Mouse (Mus musculus) thymus, adult 2 months (tissue): Measurements from ENCODE around the gene Cnot3. TPM values are rescaled to one million over a fixed set of nuclear protein-coding genes. Genes with fewer than 3 reads are reported as not detected.

Experiments used
- DNase-seq: peaks from one replicate; pipeline ENCODE4 v3.0.0; 2021
- H3K27ac ChIP-seq: fragments of 200-500 bp; 2 replicates; pipeline ENCODE4 v1.5.1; 2012; ENCODE audit warnings: low read length, control low read depth; ENCODE audit not compliant: control insufficient read depth, insufficient read depth
- H3K27me3 ChIP-seq: fragments of 200-500 bp; 2 replicates; pipeline ENCODE4 v1.6.1; 2012; ENCODE audit warnings: mild to moderate bottlenecking, low read length, moderate library complexity, mixed read lengths; ENCODE audit not compliant: control insufficient read depth, insufficient read depth
- H3K36me3 ChIP-seq: fragments of 200-500 bp; 2 replicates; pipeline ENCODE4 v1.6.1; 2012; ENCODE audit warnings: mild to moderate bottlenecking, low read length, moderate library complexity; ENCODE audit not compliant: control insufficient read depth, insufficient read depth
- H3K4me1 ChIP-seq: fragments of 200-500 bp; replicated peaks from 2 replicates; pipeline ENCODE4 v1.6.1; 2012; ENCODE audit warnings: low read length; ENCODE audit not compliant: control insufficient read depth, insufficient read depth
- H3K4me3 ChIP-seq: fragments of 200-500 bp; 2 replicates; pipeline ENCODE4 v1.5.1; 2012; ENCODE audit warnings: mild to moderate bottlenecking, low read length, control low read depth, moderate library complexity; ENCODE audit not compliant: control insufficient read depth, insufficient read depth
- CTCF ChIP-seq: fragments of 200-500 bp; IDR thresholded peaks from 2 replicates; pipeline ENCODE4 v1.5.1; 2012; ENCODE audit warnings: mild to moderate bottlenecking, control low read depth, low read length, moderate library complexity, borderline replicate concordance; ENCODE audit not compliant: control insufficient read depth, poor library complexity, insufficient read depth; ENCODE audit errors: extremely low read depth
- POLR2A ChIP-seq: fragments of 200-500 bp; IDR thresholded peaks from 2 replicates; pipeline ENCODE4 v1.6.1; 2012; ENCODE audit warnings: mild to moderate bottlenecking, low read length, control low read depth, moderate library complexity; ENCODE audit not compliant: control insufficient read depth, poor library complexity, insufficient read depth; ENCODE audit errors: extremely low read depth
- WGBS: fragments of 180-500 bp; shearing (Covaris S2); methylation state at CpG from one replicate; pipeline ENCODE4 v1.1.7; 2018; 5-methylcytosine and 5-hydroxymethylcytosine counted together
- polyA plus RNA-seq: library from polyadenylated mRNA; depleted of rRNA; stranded (reverse); fragments of >200 nt; gene quantifications from 2 replicates; pipeline ENCODE4 v1.2.3, GENCODE M21; 2012

Cnot3 gene
- polyA plus RNA-seq, 1 experiment = 185 TPM

- no peak for TF ChIP-seq CTCF
- no peak for TF ChIP-seq POLR2A
- Histone ChIP-seq H3K27me3 (no peaks in the 10 kb centered on the region), H3K36me3 (peaks cover 9% of the 10 kb centered on the region), H3K4me1 (peaks cover 21% of the 10 kb centered on the region), H3K4me3 (no peak overlapping the region), H3K27ac (peak overlapping the region; percentile 33; the same call in 1 of the 2 replicates)
- DNase-seq = no peak
- 59% methylated on average over 14 of the region's 14 CpGs for WGBS
Observed at GRCm38 (mm10) chr7:3666921-3667391, 21.9 kb downstream of the Cnot3 start.

GRCm38 (mm10) chr7:3674507-3675227 is 29.6 kb downstream of the Cnot3 start:
- Histone ChIP-seq H3K4me3 (no peak overlapping the region), H3K4me1 (peaks cover 4% of the 10 kb centered on the region; the same call in 1 of the 2 replicates), H3K27me3 (no peaks in the 10 kb centered on the region), H3K27ac (no peak overlapping the region), H3K36me3 (no peaks in the 10 kb centered on the region)
- TF ChIP-seq POLR2A (no peak), CTCF (peak; percentile 71; the same call in 1 of the 2 replicates)
- WGBS = 71% methylated on average over 10 of the region's 10 CpGs
- DNase-seq = peak; percentile 81

GRCm38 (mm10) chr7:3675228-3675548 is 30.1 kb downstream of the Cnot3 start:
- no peaks in the 10 kb centered on the region for H3K27me3 ChIP-seq
- TF ChIP-seq CTCF = no peak
- TF ChIP-seq POLR2A = no peak
- H3K36me3 ChIP-seq = no peaks in the 10 kb centered on the region
- no peak overlapping the region for H3K27ac ChIP-seq
- no peak overlapping the region for H3K4me3 ChIP-seq
- peaks cover 4% of the 10 kb centered on the region; the same call in 1 of the 2 replicates for H3K4me1 ChIP-seq
- no peak for DNase-seq
- 69% methylated on average over 3 of the region's 3 CpGs for WGBS

GRCm38 (mm10) chr7:3676371-3676770 is 31.3 kb downstream of the Cnot3 start:
- 93% methylated on average over 12 of the region's 12 CpGs for WGBS
- H3K36me3 ChIP-seq = no peaks in the 10 kb centered on the region
- no peak overlapping the region for H3K27ac ChIP-seq
- peaks cover 4% of the 10 kb centered on the region; the same call in 1 of the 2 replicates for H3K4me1 ChIP-seq
- H3K4me3 ChIP-seq = no peak overlapping the region
- TF ChIP-seq CTCF (no peak), POLR2A (no peak)
- no peak for DNase-seq
- H3K27me3 ChIP-seq = no peaks in the 10 kb centered on the region

- no peaks in the 10 kb centered on the region for H3K27me3 ChIP-seq
- no peak within 1 kb of the TSS for H3K4me3 ChIP-seq
- TF ChIP-seq POLR2A = no peak
- no peak for TF ChIP-seq CTCF
- no peak within 1 kb of the TSS for H3K27ac ChIP-seq
- H3K4me1 ChIP-seq = peaks cover 4% of the 10 kb centered on the region; the same call in 1 of the 2 replicates
- no peak for DNase-seq
- 92% methylated on average over 9 of the region's 9 CpGs for WGBS
- no peaks in the 10 kb centered on the region for H3K36me3 ChIP-seq
Observed at GRCm38 (mm10) chr7:3677342-3677741, 32.3 kb downstream of the Cnot3 start, which contains the start of gene Tmc4. TSS of gene Tmc4 (minus strand) at chr7:3677553.

- Histone ChIP-seq H3K36me3 (no peaks in the 10 kb centered on the region), H3K27ac (no peak overlapping the region), H3K4me1 (no peaks in the 10 kb centered on the region), H3K4me3 (no peak overlapping the region), H3K27me3 (no peaks in the 10 kb centered on the region)
- no peak for TF ChIP-seq CTCF
- no peak for TF ChIP-seq POLR2A
- DNase-seq = no peak
- WGBS = 95% methylated on average over 10 of the region's 10 CpGs
Observed at GRCm38 (mm10) chr7:3683908-3684550, 39.0 kb downstream of the Cnot3 start.
